Mouse (Mus musculus): Measurements from ENCODE around the gene Cysrt1. TPM values are rescaled to one million over a fixed set of nuclear protein-coding genes. Genes with fewer than 3 reads are reported as not detected.

Gene Cysrt1
- polyA plus RNA-seq (2015; fragmentation: Nextera tagmentation; extraction: Ambion mirVana) = 0.67 TPM in 1 of 2 replicates, not detected in the other

- H3K4me1 ChIP-seq (replicated peaks; ENCODE audit: control insufficient read depth, insufficient read depth, low read length) = peaks cover 8% of the 10 kb centered on the region
- H3K9ac ChIP-seq (ENCODE audit: low read length) = peak within 1 kb of the TSS; percentile 66
- H3K27me3 ChIP-seq (ENCODE audit: control insufficient read depth, insufficient read depth, low read depth, low read length) = peaks cover 19% of the 10 kb centered on the region
- H3K36me3 ChIP-seq (ENCODE audit: control insufficient read depth, insufficient read depth, low read length) = no peaks in the 10 kb centered on the region
- no peak within 1 kb of the TSS for H3K27ac ChIP-seq (ENCODE audit: low read length)
- H3K4me3 ChIP-seq (ENCODE audit: low read length) = peak within 1 kb of the TSS; percentile 60
- 2% methylated on average over 46 of the region's 59 CpGs for WGBS
- no peaks in the 10 kb centered on the region for H3K9me3 ChIP-seq (ENCODE audit: control insufficient read depth, low read length)
- no peak for ATAC-seq (ENCODE audit: low read depth)
- H3K4me2 ChIP-seq (ENCODE audit: low read depth, low read length) = peak within 1 kb of the TSS; percentile 96
Observed at GRCm38 (mm10) chr2:25242101-25242506, at the start of gene Cysrt1, which contains the start of gene Rnf208. Gene Cysrt1, minus strand, starts transcription at chr2:25242452. Gene Rnf208, plus strand, starts transcription at chr2:25242255.

GRCm38 (mm10) chr2:25291184-25292053 lies 49.2 kb upstream of the Cysrt1 start:
- no peak for ATAC-seq (ENCODE audit: low read depth)
- 10% methylated on average over 32 of the region's 32 CpGs for WGBS
- H3K9ac ChIP-seq (ENCODE audit: low read length) = peak overlapping the region; percentile 60

GRCm38 (mm10) chr2:25290816-25291130 lies 48.5 kb upstream of the Cysrt1 start:
- Histone ChIP-seq H3K4me2 (ENCODE audit: low read depth, low read length) (peak overlapping the region; percentile 47), H3K27me3 (ENCODE audit: control insufficient read depth, insufficient read depth, low read depth, low read length) (peaks cover 46% of the 10 kb centered on the region), H3K9me3 (ENCODE audit: control insufficient read depth, low read length) (no peaks in the 10 kb centered on the region), H3K36me3 (ENCODE audit: control insufficient read depth, insufficient read depth, low read length) (peaks cover 1% of the 10 kb centered on the region), H3K27ac (ENCODE audit: low read length) (no peak overlapping the region), H3K4me3 (ENCODE audit: low read length) (peak overlapping the region; percentile 42), H3K9ac (ENCODE audit: low read length) (peak overlapping the region; percentile 24; the same call in 1 of the 2 replicates), H3K4me1 (replicated peaks; ENCODE audit: control insufficient read depth, insufficient read depth, low read length) (peaks cover 29% of the 10 kb centered on the region)
- no peak for ATAC-seq (ENCODE audit: low read depth)
- 2% methylated on average over 18 of the region's 18 CpGs for WGBS

More at GRCm38 (mm10) chr2:25291184-25292053, 49.2 kb upstream of the Cysrt1 start:
- peaks cover 50% of the 10 kb centered on the region for H3K27me3 ChIP-seq (ENCODE audit: control insufficient read depth, insufficient read depth, low read depth, low read length)
- H3K36me3 ChIP-seq (ENCODE audit: control insufficient read depth, insufficient read depth, low read length) = no peaks in the 10 kb centered on the region
- H3K4me2 ChIP-seq (ENCODE audit: low read depth, low read length) = peak overlapping the region; percentile 57
- H3K4me1 ChIP-seq (replicated peaks; ENCODE audit: control insufficient read depth, insufficient read depth, low read length) = peaks cover 24% of the 10 kb centered on the region
- no peaks in the 10 kb centered on the region for H3K9me3 ChIP-seq (ENCODE audit: control insufficient read depth, low read length)
- no peak overlapping the region for H3K27ac ChIP-seq (ENCODE audit: low read length)
- H3K4me3 ChIP-seq (ENCODE audit: low read length) = peak overlapping the region; percentile 42

- WGBS = 2% methylated on average over 54 of the region's 54 CpGs
- ATAC-seq (ENCODE audit: low read depth) = no peak
Observed at GRCm38 (mm10) chr2:25290101-25290815, 48.0 kb upstream of the Cysrt1 start.

DNA sequence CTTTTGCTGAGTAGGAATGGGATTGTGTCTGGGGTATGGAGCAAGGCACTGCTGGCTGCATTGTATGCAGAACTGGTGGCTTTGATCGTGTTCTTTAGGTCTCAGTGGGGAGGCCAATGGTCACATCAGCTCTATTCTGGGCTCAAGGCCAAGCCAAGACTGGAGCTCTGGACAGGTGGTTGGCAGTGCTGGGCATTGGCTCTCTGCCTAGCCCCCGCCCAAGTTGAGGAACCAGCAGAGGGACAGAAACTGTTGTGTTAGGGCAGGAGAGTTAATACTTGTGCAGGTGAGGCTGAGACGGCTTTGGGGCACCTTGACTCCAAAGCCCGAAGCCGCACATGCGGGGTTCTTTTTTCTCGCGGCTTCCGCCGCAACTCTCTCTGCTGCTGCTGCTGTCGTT lies 47.4 kb upstream of the Cysrt1 start, which contains the start of gene Lrrc26:
TSS of gene Lrrc26 (plus strand) at position 265 of the 400 bp plus-strand sequence.
- Histone ChIP-seq H3K9ac (ENCODE audit: low read length) (peak within 1 kb of the TSS; percentile 46; the same call in 1 of the 2 replicates), H3K36me3 (ENCODE audit: control insufficient read depth, insufficient read depth, low read length) (peaks cover 13% of the 10 kb centered on the region), H3K9me3 (ENCODE audit: control insufficient read depth, low read length) (no peaks in the 10 kb centered on the region), H3K4me3 (ENCODE audit: low read length) (peak within 1 kb of the TSS; percentile 42), H3K27me3 (ENCODE audit: control insufficient read depth, insufficient read depth, low read depth, low read length) (peaks cover 46% of the 10 kb centered on the region), H3K27ac (ENCODE audit: low read length) (0 out of 2 replicates have a peak within 1 kb of the TSS, but pooled peaks have one; percentile 4), H3K4me2 (ENCODE audit: low read depth, low read length) (peak within 1 kb of the TSS; percentile 47), H3K4me1 (replicated peaks; ENCODE audit: control insufficient read depth, insufficient read depth, low read length) (peaks cover 29% of the 10 kb centered on the region)
- WGBS = 8% methylated on average over 11 of the region's 11 CpGs
- ATAC-seq (ENCODE audit: low read depth) = no peak

More at GRCm38 (mm10) chr2:25290101-25290815, 48.0 kb upstream of the Cysrt1 start:
- peaks cover 29% of the 10 kb centered on the region for H3K4me1 ChIP-seq (replicated peaks; ENCODE audit: control insufficient read depth, insufficient read depth, low read length)
- peak overlapping the region; percentile 42 for H3K4me3 ChIP-seq (ENCODE audit: low read length)
- peak overlapping the region; percentile 47 for H3K4me2 ChIP-seq (ENCODE audit: low read depth, low read length)
- H3K27ac ChIP-seq (ENCODE audit: low read length) = no peak overlapping the region
- no peaks in the 10 kb centered on the region for H3K9me3 ChIP-seq (ENCODE audit: control insufficient read depth, low read length)
- peaks cover 46% of the 10 kb centered on the region for H3K27me3 ChIP-seq (ENCODE audit: control insufficient read depth, insufficient read depth, low read depth, low read length)
- peaks cover 7% of the 10 kb centered on the region for H3K36me3 ChIP-seq (ENCODE audit: control insufficient read depth, insufficient read depth, low read length)
- peak overlapping the region; percentile 46; the same call in 1 of the 2 replicates for H3K9ac ChIP-seq (ENCODE audit: low read length)

DNA sequence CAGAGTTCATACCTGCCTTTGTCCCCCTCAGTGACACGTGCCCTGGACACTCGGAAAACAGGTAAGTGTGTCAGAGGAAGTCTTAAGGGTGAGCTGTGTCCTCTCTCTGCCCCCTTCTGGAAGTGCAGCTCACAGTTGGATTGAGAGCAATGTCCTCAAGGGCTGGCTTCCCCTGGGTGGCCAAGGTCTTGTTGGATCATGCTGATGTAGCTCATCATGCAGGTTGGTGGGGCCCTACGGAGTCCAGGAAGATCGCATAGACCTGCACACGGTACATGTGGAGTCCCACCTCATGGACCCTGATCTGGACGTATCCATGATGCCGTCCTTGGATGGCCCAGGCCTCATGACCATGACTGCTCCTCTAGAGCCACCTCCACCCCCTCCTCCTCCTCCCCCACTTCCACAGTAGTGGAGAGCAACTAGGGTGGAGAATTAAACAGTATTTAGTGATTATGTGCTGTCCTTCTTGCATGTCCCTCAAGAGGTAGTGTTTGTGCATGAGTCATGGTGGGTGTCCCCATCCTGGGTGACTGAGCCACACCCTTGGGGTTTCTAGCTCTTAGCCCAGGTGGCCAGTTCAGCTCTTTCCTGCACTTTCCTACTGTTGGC lies 46.6 kb upstream of the Cysrt1 start:
- Histone ChIP-seq H3K4me3 (ENCODE audit: low read length) (no peak overlapping the region), H3K9me3 (ENCODE audit: control insufficient read depth, low read length) (no peaks in the 10 kb centered on the region), H3K4me2 (ENCODE audit: low read depth, low read length) (no peak overlapping the region), H3K27ac (ENCODE audit: low read length) (no peak overlapping the region), H3K36me3 (ENCODE audit: control insufficient read depth, insufficient read depth, low read length) (peaks cover 20% of the 10 kb centered on the region), H3K4me1 (replicated peaks; ENCODE audit: control insufficient read depth, insufficient read depth, low read length) (peaks cover 29% of the 10 kb centered on the region), H3K27me3 (ENCODE audit: control insufficient read depth, insufficient read depth, low read depth, low read length) (peaks cover 46% of the 10 kb centered on the region), H3K9ac (ENCODE audit: low read length) (no peak overlapping the region)
- no peak for ATAC-seq (ENCODE audit: low read depth)
- 77% methylated on average over 7 of the region's 7 CpGs for WGBS

GRCm38 (mm10) chr2:25287927-25288649 lies 45.8 kb upstream of the Cysrt1 start, which contains the start of gene Tmem210:
Gene Tmem210, plus strand, starts transcription at chr2:25288145.
- Histone ChIP-seq H3K27ac (ENCODE audit: low read length) (peak within 1 kb of the TSS; percentile 92), H3K9me3 (ENCODE audit: control insufficient read depth, low read length) (no peaks in the 10 kb centered on the region), H3K27me3 (ENCODE audit: control insufficient read depth, insufficient read depth, low read depth, low read length) (peaks cover 44% of the 10 kb centered on the region), H3K36me3 (ENCODE audit: control insufficient read depth, insufficient read depth, low read length) (peaks cover 25% of the 10 kb centered on the region), H3K9ac (ENCODE audit: low read length) (no peak within 1 kb of the TSS), H3K4me1 (replicated peaks; ENCODE audit: control insufficient read depth, insufficient read depth, low read length) (peaks cover 29% of the 10 kb centered on the region), H3K4me3 (ENCODE audit: low read length) (no peak within 1 kb of the TSS), H3K4me2 (ENCODE audit: low read depth, low read length) (peak within 1 kb of the TSS; percentile 30)
- 82% methylated on average over 6 of the region's 6 CpGs for WGBS
- ATAC-seq (ENCODE audit: low read depth) = no peak

DNA sequence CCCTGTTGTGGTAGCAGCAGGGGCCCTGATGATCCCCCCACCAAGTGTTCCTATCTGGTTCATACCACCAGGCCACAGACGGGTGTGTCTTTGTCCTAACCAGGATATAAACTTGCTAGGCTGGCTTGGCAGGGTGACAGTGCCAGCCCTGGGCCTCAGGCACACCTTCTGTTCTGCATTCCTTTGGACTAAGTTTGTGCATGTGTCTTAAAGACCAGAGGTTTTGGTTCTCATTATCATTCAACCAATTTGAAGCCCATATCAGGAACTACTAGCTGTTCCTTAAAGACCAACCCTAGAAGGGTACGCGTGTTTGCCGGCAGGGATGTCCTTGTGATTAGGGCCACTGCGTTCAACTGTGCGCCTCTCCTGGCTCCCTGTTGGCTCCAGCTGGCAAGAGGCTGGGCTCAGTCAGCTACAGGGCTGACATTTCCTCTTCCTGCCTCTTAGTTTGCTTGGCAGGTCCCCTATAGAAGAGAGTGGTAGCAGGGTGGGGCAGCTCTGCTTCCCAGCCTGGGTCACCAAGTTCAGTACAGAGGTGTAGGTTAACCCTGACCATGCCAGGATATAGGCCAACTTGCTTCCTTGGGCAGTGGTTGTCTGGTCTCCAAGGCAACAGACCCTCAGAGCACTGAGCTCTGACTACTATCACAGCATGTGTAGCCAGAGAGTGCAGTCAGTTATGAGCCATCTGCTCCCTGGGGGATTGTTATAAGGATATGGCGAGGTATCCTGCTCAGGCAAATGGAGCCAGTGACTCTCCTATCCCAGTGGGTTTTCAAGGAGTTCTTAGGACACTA lies 44.8 kb upstream of the Cysrt1 start:
- Histone ChIP-seq H3K4me3 (ENCODE audit: low read length) (no peak overlapping the region), H3K4me2 (ENCODE audit: low read depth, low read length) (peak overlapping the region; percentile 30), H3K27ac (ENCODE audit: low read length) (peak overlapping the region; percentile 92), H3K36me3 (ENCODE audit: control insufficient read depth, insufficient read depth, low read length) (peaks cover 29% of the 10 kb centered on the region), H3K9ac (ENCODE audit: low read length) (no peak overlapping the region), H3K27me3 (ENCODE audit: control insufficient read depth, insufficient read depth, low read depth, low read length) (peaks cover 36% of the 10 kb centered on the region), H3K9me3 (ENCODE audit: control insufficient read depth, low read length) (no peaks in the 10 kb centered on the region), H3K4me1 (replicated peaks; ENCODE audit: control insufficient read depth, insufficient read depth, low read length) (peaks cover 22% of the 10 kb centered on the region)
- 34% methylated on average over 7 of the region's 7 CpGs for WGBS
- ATAC-seq (ENCODE audit: low read depth) = peak; percentile 76
